Mouse (Mus musculus): Measurements from ENCODE around the gene Wdr49. TPM values are rescaled to one million over a fixed set of nuclear protein-coding genes. Genes with fewer than 3 reads are reported as not detected.
"Not testable (repeated sequence)": the region's sequence is repeated elsewhere in the genome, so short reads cannot be mapped to it uniquely, and the experiment has no call there.

Gene Wdr49
- total RNA-seq, 4 experiments from 2014 or later = 0.23 TPM; not detected in 3

GRCm38 (mm10) chr3:75301072-75301471 is 180.9 kb downstream of the Wdr49 start:
- no peak for DNase-seq (ENCODE audit: low spot score)

- not testable (repeated sequence) for DNase-seq (ENCODE audit: low spot score)
Observed at GRCm38 (mm10) chr3:75299464-75299863, 182.5 kb downstream of the Wdr49 start.

GRCm38 (mm10) chr3:75297758-75298111 is 184.2 kb downstream of the Wdr49 start:
- no peak for DNase-seq (ENCODE audit: low spot score)

- no peak for DNase-seq (ENCODE audit: low spot score)
Observed at GRCm38 (mm10) chr3:75297026-75297757, 184.8 kb downstream of the Wdr49 start.

GRCm38 (mm10) chr3:75293243-75293642 is 188.7 kb downstream of the Wdr49 start:
- DNase-seq (ENCODE audit: low spot score) = no peak

GRCm38 (mm10) chr3:75277455-75277854 is 204.5 kb downstream of the Wdr49 start:
- no peak for DNase-seq (ENCODE audit: low spot score)

GRCm38 (mm10) chr3:75276522-75276921 is 205.4 kb downstream of the Wdr49 start:
- DNase-seq (ENCODE audit: low spot score) = no peak

- no peak for DNase-seq (ENCODE audit: low spot score)
Observed at GRCm38 (mm10) chr3:75275127-75275526, 206.8 kb downstream of the Wdr49 start.

- no peak for DNase-seq (ENCODE audit: low spot score)
Observed at GRCm38 (mm10) chr3:75269978-75270377, 212.0 kb downstream of the Wdr49 start, which contains the start of gene Serpini2. Gene Serpini2, minus strand, starts transcription at chr3:75270078.

- no peak for DNase-seq (ENCODE audit: low spot score)
Observed at GRCm38 (mm10) chr3:75259356-75259755, 222.6 kb downstream of the Wdr49 start.

Other genes with a start within 250 kb of the Wdr49 start
- gene Serpini2, start 212.1 kb downstream of the Wdr49 start, total RNA-seq (2022) = not detected
- 10 to 100 TPM; 21.7 to 29.8 (median 23.1) TPM for gene Pdcd10, start 74.7 kb upstream of the Wdr49 start, total RNA-seq (2022)
- gene Serpini1, start 75.4 kb upstream of the Wdr49 start, total RNA-seq (2022) = 1 to 10 TPM; 3.1 to 4.9 (median 3.6) TPM